Mouse (Mus musculus) adrenal gland, adult (tissue): ENCODE results near the gene Atp2b4.
A peak's percentile ranks its signal among the peaks of the same experiment; 100 is the strongest.
"Not testable (repeated sequence)": the region's sequence is repeated elsewhere in the genome, so short reads cannot be mapped to it uniquely, and the experiment has no call there.

Experiments
- DNase-seq, 2 experiments: peaks; one replicate each; pipeline ENCODE4 v3.0.0; 2022 to 2023; ENCODE audit warnings: low spot score in 1 of 2; ENCODE audit not compliant: inconsistent age in 2 of 2

Gene Atp2b4

DNA sequence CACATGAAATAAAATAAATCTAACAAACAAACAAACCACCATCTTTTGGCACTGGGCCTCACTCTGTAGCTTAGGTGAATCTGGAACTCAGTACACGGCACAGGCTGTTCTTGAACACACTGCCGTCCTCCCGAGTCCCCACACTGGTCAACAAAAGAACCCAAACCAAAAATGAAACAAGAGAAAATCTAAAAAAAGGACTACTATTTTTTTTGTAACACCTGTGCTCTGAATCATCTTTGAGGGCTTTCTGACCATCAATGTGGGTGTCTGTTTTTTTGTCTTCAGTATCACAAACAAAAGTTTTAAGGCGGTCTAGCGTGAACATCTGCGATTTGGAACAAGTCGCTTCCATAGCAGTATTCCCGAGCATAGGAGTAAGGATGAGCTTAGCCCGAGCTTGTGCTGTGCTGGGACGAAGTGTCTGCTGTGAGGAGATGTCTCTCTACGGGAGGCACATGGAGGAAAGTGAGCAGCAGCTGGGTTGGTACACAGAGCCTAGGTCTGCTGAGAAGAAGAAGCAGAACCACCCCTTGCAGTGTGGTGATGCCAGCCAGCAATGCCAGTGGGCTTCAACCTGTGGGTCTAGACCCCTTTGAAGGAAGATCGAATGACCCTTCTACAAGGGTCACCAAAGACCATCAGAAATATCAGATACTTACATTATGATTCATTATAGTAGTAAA, 102.8 kb downstream of the Atp2b4 start:
- DNase-seq = no peak

GRCm38 (mm10) chr1:133695901-133696300, 104.9 kb downstream of the Atp2b4 start:
- peak in 1 of 2 experiments; percentile 32 for DNase-seq

- peak in 1 of 2 experiments; percentile 27 for DNase-seq
Observed at GRCm38 (mm10) chr1:133694876-133695275, 106.0 kb downstream of the Atp2b4 start.

GRCm38 (mm10) chr1:133694301-133694700, 106.5 kb downstream of the Atp2b4 start:
- no peak for DNase-seq

- DNase-seq = no peak
Observed at GRCm38 (mm10) chr1:133693536-133694114, 107.2 kb downstream of the Atp2b4 start.

GRCm38 (mm10) chr1:133692195-133692594, 108.6 kb downstream of the Atp2b4 start:
- no peak for DNase-seq

DNA sequence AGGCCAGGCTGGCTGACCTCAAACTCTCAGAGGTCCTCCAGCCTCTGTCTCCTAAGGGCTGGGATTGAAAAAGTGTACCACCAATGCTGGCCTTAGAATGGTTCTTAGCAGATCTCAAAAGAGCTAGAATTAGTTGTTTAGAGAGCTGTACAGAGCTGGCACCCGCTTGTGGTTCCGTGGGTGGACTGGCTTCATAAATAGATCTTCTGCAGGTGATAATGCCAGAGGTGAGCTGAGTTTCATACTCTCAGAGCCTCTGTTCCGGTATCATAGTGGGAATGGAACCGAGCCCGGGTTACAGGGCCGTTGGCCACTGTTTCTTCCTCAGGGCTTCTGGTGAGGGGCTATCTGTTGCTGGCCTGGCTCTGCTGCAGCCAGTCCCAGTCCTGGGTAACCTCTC, 109.8 kb downstream of the Atp2b4 start:
- no peak for DNase-seq

- no peak for DNase-seq
Observed at GRCm38 (mm10) chr1:133689897-133690296, 110.9 kb downstream of the Atp2b4 start, which contains the start of gene Lax1. Gene Lax1, minus strand, starts transcription at chr1:133690108.

DNA sequence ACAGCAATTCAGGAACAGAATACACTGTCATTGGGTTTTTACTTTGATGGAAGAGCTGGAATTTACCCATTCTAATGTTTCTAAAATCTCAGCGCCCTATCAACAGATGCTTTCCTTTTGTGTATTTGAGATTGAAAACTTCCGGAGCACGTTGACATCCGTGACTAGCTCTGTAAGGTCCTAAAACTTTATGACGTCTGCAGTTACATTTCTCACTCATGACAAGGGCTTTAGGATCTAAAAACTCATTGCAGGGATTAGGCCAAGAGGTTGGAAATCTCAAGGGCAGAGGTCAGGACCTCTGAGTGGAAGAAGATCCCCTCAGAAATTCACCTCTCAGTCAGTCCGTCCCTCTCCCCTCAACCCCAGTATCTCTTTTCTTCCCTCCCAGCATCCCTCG, 112.5 kb downstream of the Atp2b4 start:
- no peak for DNase-seq

DNA sequence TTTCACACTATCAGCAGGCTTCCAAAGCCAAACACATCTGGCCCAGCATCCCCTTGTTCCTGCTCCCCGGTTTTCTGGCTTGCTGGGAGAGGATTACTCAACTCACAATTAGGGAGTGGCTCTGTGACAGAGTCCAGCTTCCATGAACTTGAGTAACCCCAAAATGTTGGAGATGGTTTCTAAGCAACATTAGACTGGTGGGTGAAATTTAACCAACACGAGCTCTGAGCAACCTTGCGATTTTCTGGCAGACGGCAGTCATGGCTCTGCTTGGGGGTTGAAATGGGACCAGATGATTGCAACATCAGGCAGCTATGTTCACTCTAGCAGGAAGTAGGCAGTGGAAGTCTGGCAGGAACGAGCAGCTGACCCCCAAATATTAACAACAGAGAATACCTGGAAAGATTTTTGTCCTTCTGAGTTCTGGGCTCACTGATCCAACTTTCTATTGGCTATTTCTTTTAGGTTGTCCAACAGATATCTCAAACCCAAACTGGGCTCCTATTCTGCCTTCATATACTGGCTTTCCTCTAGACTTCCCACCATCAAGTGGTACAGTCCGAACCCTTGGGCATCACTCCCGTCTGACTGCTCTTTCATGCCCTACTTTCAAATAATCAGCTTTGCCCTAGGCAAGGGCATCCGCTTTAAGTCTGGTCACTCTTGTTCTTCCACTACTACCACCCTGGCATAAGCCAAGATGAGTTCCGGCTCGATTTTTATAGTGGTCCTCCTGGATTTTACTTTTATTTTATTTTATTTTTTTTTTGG, 114.9 kb downstream of the Atp2b4 start:
- peak; percentile 39 to 77 for DNase-seq

- DNase-seq = no peak
Observed at GRCm38 (mm10) chr1:133671801-133672200, 129.0 kb downstream of the Atp2b4 start.

DNA sequence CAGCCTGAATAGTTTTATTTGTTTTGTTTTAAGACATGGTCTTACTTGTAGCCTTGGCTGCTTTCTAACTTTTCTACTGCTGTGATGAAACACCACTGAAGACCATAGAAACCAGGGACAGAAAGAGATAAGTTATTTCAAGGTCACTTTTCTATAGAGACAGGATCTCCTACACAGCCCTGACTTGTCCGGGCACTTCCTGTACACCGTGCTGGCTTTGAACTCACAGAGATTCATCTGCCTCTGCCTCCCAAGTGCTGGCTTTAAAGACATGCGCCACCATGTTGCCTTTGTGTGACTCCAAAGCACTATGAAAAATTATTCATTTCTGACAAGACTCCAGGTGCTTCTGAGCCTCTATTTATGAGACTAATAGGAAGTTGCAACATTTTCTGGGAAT, 129.6 kb downstream of the Atp2b4 start:
- no peak for DNase-seq

DNA sequence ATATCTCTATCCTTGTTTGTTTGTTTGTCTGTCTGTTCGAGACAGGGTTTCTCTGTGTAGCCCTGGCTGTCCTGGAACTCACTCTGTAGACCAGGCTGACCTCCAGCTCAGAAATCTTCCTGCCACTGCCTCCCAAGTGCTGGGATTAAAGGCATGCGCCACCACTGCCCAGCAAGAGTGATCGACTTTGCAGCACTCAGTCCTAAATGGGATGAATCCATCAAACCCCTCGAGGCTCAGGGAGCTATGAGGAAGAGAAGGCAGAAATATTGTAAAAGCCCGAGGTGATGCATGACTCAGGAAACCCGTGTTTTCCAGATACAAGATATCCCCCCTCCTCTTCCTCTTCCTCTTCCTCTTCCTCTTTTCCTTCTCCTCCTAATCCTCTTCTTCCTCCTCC, 130.1 kb downstream of the Atp2b4 start:
- DNase-seq = no peak

GRCm38 (mm10) chr1:133670190-133670589, 130.7 kb downstream of the Atp2b4 start:
- DNase-seq = no peak

DNA sequence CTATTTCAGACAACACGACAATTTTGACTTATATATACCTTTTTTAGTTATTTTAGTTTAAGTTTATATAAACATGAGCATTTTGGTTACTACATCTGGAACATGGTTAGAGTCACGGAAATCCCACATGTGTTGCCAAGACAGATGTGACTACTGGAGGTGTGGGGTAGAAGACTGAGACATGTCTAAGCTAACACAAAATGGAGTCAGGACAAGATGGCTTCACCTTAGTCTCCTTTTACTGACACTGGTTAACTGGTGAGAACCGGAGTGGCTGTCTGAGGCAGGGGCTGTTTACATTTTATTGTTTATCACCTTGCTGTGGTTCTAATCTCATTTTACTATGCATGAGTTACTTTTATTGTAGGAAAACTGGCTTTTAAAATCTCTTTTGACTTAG, 132.2 kb downstream of the Atp2b4 start:
- no peak for DNase-seq

- no peak for DNase-seq
Observed at GRCm38 (mm10) chr1:133667721-133668120, 133.1 kb downstream of the Atp2b4 start.

GRCm38 (mm10) chr1:133665713-133666112, 135.1 kb downstream of the Atp2b4 start:
- DNase-seq = not testable (repeated sequence)

GRCm38 (mm10) chr1:133664203-133664970, 136.5 kb downstream of the Atp2b4 start:
- DNase-seq = no peak

- DNase-seq = no peak
Observed at GRCm38 (mm10) chr1:133663427-133663826, 137.4 kb downstream of the Atp2b4 start.

GRCm38 (mm10) chr1:133662941-133663340, 137.9 kb downstream of the Atp2b4 start:
- DNase-seq = no peak

DNA sequence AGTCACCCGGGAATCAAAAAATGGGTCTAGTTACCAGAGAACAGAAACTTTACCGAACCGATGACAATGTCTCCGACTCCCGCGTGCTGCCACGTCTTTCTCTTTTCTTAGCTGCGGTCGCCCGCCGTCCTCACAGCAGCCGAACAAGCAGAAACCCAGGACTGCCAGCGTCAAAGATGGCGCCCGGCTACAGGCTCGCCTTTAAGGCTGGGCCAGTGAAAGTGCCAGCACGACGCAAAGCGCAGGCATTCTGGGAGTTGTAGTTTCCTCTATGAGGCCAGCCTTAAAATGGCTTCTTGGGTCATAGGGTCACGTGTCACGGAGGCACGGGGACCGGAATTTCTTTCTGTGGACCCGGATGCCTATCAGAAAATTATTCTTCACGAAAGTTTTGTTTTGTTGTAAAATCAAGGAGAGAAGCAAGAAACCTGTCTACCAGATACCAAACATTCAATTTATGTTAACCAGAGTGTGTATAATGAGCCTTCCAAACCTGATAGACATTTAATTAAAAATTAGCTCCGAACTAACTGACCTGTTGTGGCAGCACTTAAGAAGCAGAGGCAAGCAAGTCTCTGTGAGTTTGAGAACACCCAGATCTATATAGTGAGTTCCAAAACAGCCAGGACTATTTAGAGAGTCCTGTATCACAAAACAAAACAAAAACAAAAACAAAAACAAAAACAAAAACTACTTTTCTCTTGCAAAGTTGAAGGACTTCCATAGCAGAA, 139.5 kb downstream of the Atp2b4 start, which contains the start of gene Gm38394:
TSS of gene Gm38394 (minus strand) at position 116 of the 731 bp plus-strand sequence.
- DNase-seq = peak; percentile 94 to 97
